Mouse (Mus musculus): ENCODE results near the gene Serpina3a. TPM values are rescaled to one million over a fixed set of nuclear protein-coding genes. Genes with fewer than 3 reads are reported as not detected.

Serpina3a gene
- polyA plus RNA-seq, 1 experiment from 2014 or later: not detected

DNA sequence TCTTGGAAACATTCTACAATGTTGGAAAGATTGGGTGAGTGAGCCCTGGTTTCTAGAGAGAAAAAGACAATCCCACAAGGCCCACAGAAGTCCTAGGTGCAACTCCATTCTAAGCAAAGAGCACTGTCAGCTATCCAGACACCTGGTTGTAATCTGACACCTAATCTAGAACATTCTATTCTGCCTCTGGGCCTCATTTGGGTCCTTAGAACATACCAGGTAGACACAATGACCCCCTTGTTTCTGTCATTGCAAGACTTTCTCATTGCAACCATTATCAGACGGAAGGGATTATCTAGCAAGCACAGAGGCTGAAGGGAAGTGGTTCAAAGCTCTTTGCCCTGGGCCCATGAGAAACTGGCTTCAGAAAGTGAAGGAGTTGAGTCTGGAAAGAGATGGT lies 21.2 kb upstream of the Serpina3a start:
- Histone ChIP-seq H3K27me3 (ENCODE audit: control insufficient read depth, insufficient read depth, low read length) (no peaks in the 10 kb centered on the region), H3K4me3 (ENCODE audit: low read depth, low read length) (no peak overlapping the region), H3K9ac (ENCODE audit: low read length) (no peak overlapping the region), H3K9me3 (ENCODE audit: control insufficient read depth, low read length) (no peaks in the 10 kb centered on the region), H3K36me3 (ENCODE audit: control insufficient read depth, insufficient read depth, low read length) (no peaks in the 10 kb centered on the region), H3K27ac (ENCODE audit: low read depth, low read length) (no peak overlapping the region), H3K4me2 (ENCODE audit: low read depth) (no peak overlapping the region), H3K4me1 (ENCODE audit: control insufficient read depth, insufficient read depth, low read length) (no peaks in the 10 kb centered on the region)
- ATAC-seq (ENCODE audit: insufficient read depth, low FRiP score, low TSS enrichment) (no peak), DNase-seq (ENCODE audit: low spot score) (no peak)
- 79% methylated on average over 1 of the region's 1 CpGs for WGBS

DNA sequence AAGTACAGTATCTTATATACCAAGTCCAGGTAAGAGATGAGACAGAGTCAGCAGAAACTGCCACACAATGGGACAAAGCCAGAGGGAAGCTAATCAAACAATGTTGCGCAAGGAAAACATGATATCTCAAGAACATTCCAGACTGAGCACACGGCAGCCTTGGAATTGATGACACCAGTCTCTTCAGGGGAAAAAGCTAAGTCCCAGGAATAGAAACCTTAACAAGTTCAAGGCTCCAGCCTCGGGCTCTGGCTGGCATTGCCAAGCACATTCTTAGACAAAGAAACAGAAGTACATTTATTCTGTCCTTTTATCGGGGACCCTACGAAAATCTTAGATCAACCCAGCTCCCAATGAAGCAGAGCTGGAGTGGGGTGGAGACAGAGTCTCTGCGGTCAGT lies 11.8 kb upstream of the Serpina3a start, which contains the start of gene Serpina5:
Gene Serpina5 (plus strand): TSS at position 346 of the 400 bp plus-strand sequence.
- Histone ChIP-seq H3K27me3 (ENCODE audit: control insufficient read depth, insufficient read depth, low read length) (no peaks in the 10 kb centered on the region), H3K4me3 (ENCODE audit: low read depth, low read length) (no peak within 1 kb of the TSS), H3K27ac (ENCODE audit: low read depth, low read length) (no peak within 1 kb of the TSS), H3K4me2 (ENCODE audit: low read depth) (no peak within 1 kb of the TSS), H3K36me3 (ENCODE audit: control insufficient read depth, insufficient read depth, low read length) (no peaks in the 10 kb centered on the region), H3K9me3 (ENCODE audit: control insufficient read depth, low read length) (no peaks in the 10 kb centered on the region), H3K4me1 (ENCODE audit: control insufficient read depth, insufficient read depth, low read length) (no peaks in the 10 kb centered on the region), H3K9ac (ENCODE audit: low read length) (no peak within 1 kb of the TSS)
- DNase-seq (ENCODE audit: low spot score) (no peak), ATAC-seq (ENCODE audit: insufficient read depth, low FRiP score, low TSS enrichment) (no peak)
- 88% methylated on average over 6 of the region's 6 CpGs for WGBS

DNA sequence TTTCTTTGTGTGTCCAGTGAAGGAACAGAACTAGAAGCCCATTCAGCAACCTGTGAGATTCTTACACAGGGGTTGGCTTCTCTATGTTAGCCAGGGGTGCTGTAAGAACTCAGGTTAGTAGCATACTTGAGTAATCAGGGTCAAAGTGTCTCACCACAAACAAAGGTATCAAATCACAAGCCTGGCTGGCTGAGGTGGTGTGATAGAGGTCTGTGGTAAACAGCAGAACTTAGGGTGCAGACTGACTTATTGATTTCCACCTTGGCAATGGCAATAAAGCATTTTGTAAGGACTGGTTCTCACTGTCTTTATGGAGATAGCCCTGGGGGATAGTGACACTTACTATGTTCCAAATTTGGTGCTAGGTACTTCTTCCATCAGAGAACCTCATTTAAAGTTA lies 6.7 kb upstream of the Serpina3a start:
- DNase-seq (ENCODE audit: low spot score) (no peak), ATAC-seq (ENCODE audit: insufficient read depth, low FRiP score, low TSS enrichment) (no peak)
- H3K4me3 ChIP-seq (ENCODE audit: low read depth, low read length): no peak overlapping the region
- H3K4me1 ChIP-seq (ENCODE audit: control insufficient read depth, insufficient read depth, low read length): no peaks in the 10 kb centered on the region
- H3K9me3 ChIP-seq (ENCODE audit: control insufficient read depth, low read length): no peaks in the 10 kb centered on the region
- no peaks in the 10 kb centered on the region for H3K36me3 ChIP-seq (ENCODE audit: control insufficient read depth, insufficient read depth, low read length)
- H3K27me3 ChIP-seq (ENCODE audit: control insufficient read depth, insufficient read depth, low read length): no peaks in the 10 kb centered on the region
- H3K4me2 ChIP-seq (ENCODE audit: low read depth): no peak overlapping the region
- H3K9ac ChIP-seq (ENCODE audit: low read length): no peak overlapping the region
- H3K27ac ChIP-seq (ENCODE audit: low read depth, low read length): no peak overlapping the region

DNA sequence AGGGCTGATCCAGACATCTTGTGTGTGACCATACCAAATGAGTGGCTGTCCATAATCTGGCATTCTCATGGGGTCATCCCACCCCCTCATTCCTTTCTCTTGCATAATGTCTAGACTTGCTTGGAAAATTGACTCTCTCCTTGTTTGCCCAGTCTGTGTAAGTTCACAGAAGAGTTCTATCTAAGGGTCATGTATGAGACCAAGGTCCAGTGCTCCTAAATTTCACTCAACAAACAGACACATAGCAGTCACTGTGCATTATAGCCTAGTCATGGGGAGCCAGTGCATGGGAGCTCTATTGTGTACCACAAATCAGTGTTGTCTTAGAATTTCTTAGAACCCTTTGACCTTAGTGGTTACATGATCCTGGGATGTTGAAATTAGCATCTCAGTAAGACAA lies 5.6 kb upstream of the Serpina3a start:
- H3K4me2 ChIP-seq (ENCODE audit: low read depth): no peak overlapping the region
- no peaks in the 10 kb centered on the region for H3K27me3 ChIP-seq (ENCODE audit: control insufficient read depth, insufficient read depth, low read length)
- no peaks in the 10 kb centered on the region for H3K36me3 ChIP-seq (ENCODE audit: control insufficient read depth, insufficient read depth, low read length)
- no peaks in the 10 kb centered on the region for H3K4me1 ChIP-seq (ENCODE audit: control insufficient read depth, insufficient read depth, low read length)
- no peak overlapping the region for H3K27ac ChIP-seq (ENCODE audit: low read depth, low read length)
- no peak overlapping the region for H3K4me3 ChIP-seq (ENCODE audit: low read depth, low read length)
- DNase-seq (ENCODE audit: low spot score): no peak
- H3K9ac ChIP-seq (ENCODE audit: low read length): no peak overlapping the region
- no peaks in the 10 kb centered on the region for H3K9me3 ChIP-seq (ENCODE audit: control insufficient read depth, low read length)
- no peak for ATAC-seq (ENCODE audit: insufficient read depth, low FRiP score, low TSS enrichment)

DNA sequence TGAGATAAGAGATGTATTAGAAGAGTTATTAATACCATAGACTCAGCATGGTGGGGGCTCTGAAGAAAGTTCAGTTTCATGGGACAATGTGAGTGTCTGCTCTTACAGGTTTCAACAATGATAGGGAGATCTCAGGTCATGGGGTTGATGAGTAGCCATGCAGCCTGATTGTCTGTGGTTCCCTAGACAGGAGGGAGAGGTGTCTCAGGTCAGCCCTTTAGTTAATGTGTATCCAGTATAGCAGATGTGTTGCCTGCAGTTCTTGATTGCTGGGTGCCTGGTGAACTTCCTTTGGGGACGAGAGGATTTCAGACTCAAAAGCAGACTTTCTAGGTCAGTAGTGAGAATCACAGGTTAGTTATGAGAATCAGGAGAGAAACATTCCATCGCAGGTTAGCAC lies 4.0 kb upstream of the Serpina3a start:
- H3K9ac ChIP-seq (ENCODE audit: low read length): no peak overlapping the region
- no peak overlapping the region for H3K4me2 ChIP-seq (ENCODE audit: low read depth)
- no peaks in the 10 kb centered on the region for H3K4me1 ChIP-seq (ENCODE audit: control insufficient read depth, insufficient read depth, low read length)
- no peaks in the 10 kb centered on the region for H3K9me3 ChIP-seq (ENCODE audit: control insufficient read depth, low read length)
- H3K4me3 ChIP-seq (ENCODE audit: low read depth, low read length): no peak overlapping the region
- no peak overlapping the region for H3K27ac ChIP-seq (ENCODE audit: low read depth, low read length)
- whole genome bisulfite sequencing: 90% methylated on average over 2 of the region's 2 CpGs
- H3K36me3 ChIP-seq (ENCODE audit: control insufficient read depth, insufficient read depth, low read length): no peaks in the 10 kb centered on the region
- no peaks in the 10 kb centered on the region for H3K27me3 ChIP-seq (ENCODE audit: control insufficient read depth, insufficient read depth, low read length)
- ATAC-seq (ENCODE audit: insufficient read depth, low FRiP score, low TSS enrichment): no peak
- DNase-seq (ENCODE audit: low spot score): no peak

DNA sequence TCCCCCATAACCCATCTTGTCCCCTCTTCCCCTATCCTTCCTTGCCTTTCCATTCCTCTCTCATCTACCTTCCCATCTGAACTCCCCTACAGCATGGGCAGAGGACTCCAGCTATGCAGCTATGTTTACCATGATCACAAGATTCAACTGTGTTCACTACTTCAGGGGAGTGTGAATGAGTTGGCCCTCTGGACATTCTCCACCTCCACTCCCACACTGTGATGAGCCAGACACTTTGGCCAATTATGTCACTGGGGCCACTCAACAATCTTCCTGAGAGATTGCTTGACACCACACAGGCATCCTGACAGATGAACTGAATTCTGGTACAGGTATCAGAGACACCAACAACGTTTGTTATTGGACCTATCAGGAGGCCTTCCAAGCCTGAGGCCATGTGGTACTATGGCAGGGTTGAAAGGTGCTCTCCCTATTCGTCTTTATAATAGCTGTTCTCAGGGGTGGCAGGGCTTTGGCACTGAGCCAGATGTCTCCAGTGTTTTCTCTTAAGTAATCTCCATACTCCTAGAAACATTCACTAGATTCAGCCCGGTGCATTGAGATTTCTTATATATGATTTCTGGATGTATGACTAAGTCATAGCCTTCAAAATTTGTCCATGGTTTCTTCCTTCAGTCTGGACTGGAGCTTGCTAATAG lies 2.5 kb downstream of the Serpina3a start:
- H3K36me3 ChIP-seq (ENCODE audit: control insufficient read depth, insufficient read depth, low read length): no peaks in the 10 kb centered on the region
- H3K9ac ChIP-seq (ENCODE audit: low read length): no peak overlapping the region
- no peaks in the 10 kb centered on the region for H3K4me1 ChIP-seq (ENCODE audit: control insufficient read depth, insufficient read depth, low read length)
- DNase-seq (ENCODE audit: low spot score) (no peak), ATAC-seq (ENCODE audit: insufficient read depth, low FRiP score, low TSS enrichment) (no peak)
- H3K9me3 ChIP-seq (ENCODE audit: control insufficient read depth, low read length): no peaks in the 10 kb centered on the region
- H3K4me3 ChIP-seq (ENCODE audit: low read depth, low read length): no peak overlapping the region
- no peak overlapping the region for H3K27ac ChIP-seq (ENCODE audit: low read depth, low read length)
- H3K4me2 ChIP-seq (ENCODE audit: low read depth): no peak overlapping the region
- H3K27me3 ChIP-seq (ENCODE audit: control insufficient read depth, insufficient read depth, low read length): no peaks in the 10 kb centered on the region
- 71% methylated on average over 3 of the region's 3 CpGs for WGBS

DNA sequence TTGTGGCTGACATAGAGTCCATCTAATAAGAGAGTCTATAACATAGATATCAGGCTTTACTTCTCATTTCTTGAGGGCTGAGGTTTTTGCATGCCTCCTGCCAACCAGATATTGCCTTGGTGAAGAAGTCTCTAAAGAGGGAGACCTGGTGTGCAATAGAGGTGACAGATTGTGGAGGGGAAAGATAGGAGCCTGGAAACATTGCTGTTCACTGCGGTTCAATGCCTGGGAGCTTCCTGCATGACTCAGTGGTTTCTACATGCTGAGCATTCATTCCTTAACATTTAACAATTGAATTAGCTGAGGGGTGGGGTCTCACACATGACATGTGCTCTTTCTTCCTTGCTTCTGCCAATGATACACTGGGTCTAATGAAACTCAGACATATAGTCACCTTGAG lies 10.6 kb downstream of the Serpina3a start:
- 91% methylated on average over 1 of the region's 1 CpGs for WGBS
- no peak for DNase-seq (ENCODE audit: low spot score)
- Histone ChIP-seq H3K27me3 (ENCODE audit: control insufficient read depth, insufficient read depth, low read length) (no peaks in the 10 kb centered on the region), H3K9ac (ENCODE audit: low read length) (no peak overlapping the region), H3K4me2 (ENCODE audit: low read depth) (no peak overlapping the region), H3K27ac (ENCODE audit: low read depth, low read length) (no peak overlapping the region), H3K9me3 (ENCODE audit: control insufficient read depth, low read length) (no peaks in the 10 kb centered on the region), H3K4me3 (ENCODE audit: low read depth, low read length) (no peak overlapping the region), H3K4me1 (ENCODE audit: control insufficient read depth, insufficient read depth, low read length) (no peaks in the 10 kb centered on the region), H3K36me3 (ENCODE audit: control insufficient read depth, insufficient read depth, low read length) (no peaks in the 10 kb centered on the region)
- ATAC-seq (ENCODE audit: insufficient read depth, low FRiP score, low TSS enrichment): no peak

DNA sequence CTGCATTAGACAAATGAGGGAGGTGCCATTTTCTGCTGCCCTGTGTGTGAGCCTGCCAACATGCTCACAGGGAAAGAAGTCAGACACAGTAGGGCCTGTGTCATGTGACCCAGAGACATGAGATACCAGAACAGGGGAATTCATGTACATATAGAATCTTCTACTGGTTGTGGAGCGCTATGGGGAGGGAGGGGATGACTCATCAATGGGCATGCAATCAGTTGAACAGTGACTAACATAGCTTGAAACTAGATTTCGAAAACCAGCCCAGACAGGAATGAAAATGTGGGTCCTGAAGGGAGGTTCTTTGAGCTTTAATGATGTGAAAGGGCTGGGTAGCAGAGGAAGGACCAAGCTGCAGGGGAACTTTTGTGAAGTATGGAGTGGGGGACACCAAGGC lies 11.5 kb downstream of the Serpina3a start:
- Histone ChIP-seq H3K9me3 (ENCODE audit: control insufficient read depth, low read length) (no peaks in the 10 kb centered on the region), H3K36me3 (ENCODE audit: control insufficient read depth, insufficient read depth, low read length) (no peaks in the 10 kb centered on the region), H3K9ac (ENCODE audit: low read length) (no peak overlapping the region), H3K4me3 (ENCODE audit: low read depth, low read length) (no peak overlapping the region), H3K4me1 (ENCODE audit: control insufficient read depth, insufficient read depth, low read length) (no peaks in the 10 kb centered on the region), H3K27ac (ENCODE audit: low read depth, low read length) (no peak overlapping the region), H3K4me2 (ENCODE audit: low read depth) (no peak overlapping the region), H3K27me3 (ENCODE audit: control insufficient read depth, insufficient read depth, low read length) (no peaks in the 10 kb centered on the region)
- ATAC-seq (ENCODE audit: insufficient read depth, low FRiP score, low TSS enrichment): no peak
- DNase-seq (ENCODE audit: low spot score): no peak
- 85% methylated on average over 2 of the region's 2 CpGs for WGBS

DNA sequence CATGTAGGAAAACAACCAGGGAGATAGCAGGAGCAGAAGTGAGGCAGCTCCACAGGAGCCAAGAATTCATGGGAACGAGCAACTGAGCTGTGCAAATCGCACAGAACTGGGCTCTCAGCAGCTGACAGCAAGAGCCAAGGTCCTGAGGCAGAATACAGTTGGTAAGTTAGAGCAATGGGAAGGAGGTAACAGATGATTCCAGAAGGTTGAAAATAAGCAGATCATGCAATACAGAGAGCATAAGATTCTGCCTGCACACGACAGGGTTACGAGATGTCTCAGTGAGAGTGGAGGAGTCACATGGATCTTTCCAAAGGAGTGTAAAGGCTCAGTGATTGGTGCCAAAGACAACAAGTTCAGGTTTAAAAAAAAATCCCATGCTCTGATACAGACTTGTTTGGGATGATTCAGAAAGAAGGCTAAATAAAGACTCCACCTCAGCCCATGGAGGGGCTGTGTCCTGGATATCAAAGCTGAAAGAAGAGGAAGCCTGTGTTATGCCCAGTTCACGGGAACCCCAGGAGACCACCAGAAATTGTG lies 12.6 kb downstream of the Serpina3a start:
- DNase-seq (ENCODE audit: low spot score) (no peak), ATAC-seq (ENCODE audit: insufficient read depth, low FRiP score, low TSS enrichment) (no peak)
- Histone ChIP-seq H3K27ac (ENCODE audit: low read depth, low read length) (no peak overlapping the region), H3K27me3 (ENCODE audit: control insufficient read depth, insufficient read depth, low read length) (no peaks in the 10 kb centered on the region), H3K4me2 (ENCODE audit: low read depth) (no peak overlapping the region), H3K9me3 (ENCODE audit: control insufficient read depth, low read length) (no peaks in the 10 kb centered on the region), H3K4me1 (ENCODE audit: control insufficient read depth, insufficient read depth, low read length) (no peaks in the 10 kb centered on the region), H3K36me3 (ENCODE audit: control insufficient read depth, insufficient read depth, low read length) (no peaks in the 10 kb centered on the region), H3K9ac (ENCODE audit: low read length) (no peak overlapping the region), H3K4me3 (ENCODE audit: low read depth, low read length) (no peak overlapping the region)
- 81% methylated on average over 5 of the region's 5 CpGs for WGBS

All from neural tube, embryonic 11.5 days (tissue).